Mouse (Mus musculus) megakaryocyte progenitor cell, adult 5-6 weeks (primary cell): ENCODE results near the gene Gss. TPM values are rescaled to one million over a fixed set of nuclear protein-coding genes. Genes with fewer than 3 reads are reported as not detected.

Experiments
- ATAC-seq: replicated peaks from 2 replicates; pipeline ENCODE4 v1.8.0; 2016; ENCODE audit warnings: mild to moderate bottlenecking, moderate TSS enrichment, inconsistent platforms; ENCODE audit not compliant: poor library complexity
- total RNA-seq, 2 experiments: library from RNA; stranded (forward) in 1 of 2; stranded (reverse) in 1 of 2; fragments of 157-497, 149-512 nt in 1 of 2; fragments of 200-1000 nt in 1 of 2; gene quantifications; 2 replicates each; pipeline versions ENCODE4 v1.2.3 to v1.2.4; 2015 to 2017

Gene Gss
- total RNA-seq, 2 experiments from 2014 or later: 12.2 to 13.4 TPM

- ATAC-seq: peak; percentile 49
Measured at GRCm38 (mm10) chr2:155523706-155524105, 68.9 kb downstream of the Gss start.

- ATAC-seq: no peak
Measured at GRCm38 (mm10) chr2:155518531-155519270, 73.9 kb downstream of the Gss start.

- ATAC-seq: peak; percentile 89
Measured at GRCm38 (mm10) chr2:155517455-155518423, 74.9 kb downstream of the Gss start, which contains the start of the genes Acss2 and Ggt7. Gene Acss2, plus strand, starts transcription at chr2:155517948. Gene Ggt7, minus strand, starts transcription at chr2:155518237.

GRCm38 (mm10) chr2:155515941-155516340 is 76.7 kb downstream of the Gss start:
- 0 out of 2 replicates have a peak, but pooled peaks have one; percentile 21 for ATAC-seq

GRCm38 (mm10) chr2:155514666-155515065 is 77.9 kb downstream of the Gss start:
- peak; percentile 10; the same call in 1 of the 2 replicates for ATAC-seq

- ATAC-seq: no peak
Measured at GRCm38 (mm10) chr2:155513543-155513942, 79.1 kb downstream of the Gss start.

Other genes starting within 250 kb of the Gss start
- 71.3 and 79.7 TPM in 2 replicates for gene Pigu, start 235.4 kb downstream of the Gss start, total RNA-seq (2015)
- 42.7 and 43.5 TPM in 2 replicates for gene Pigu, start 235.4 kb downstream of the Gss start, total RNA-seq (2017)
- 3.4 and 4.7 TPM in 2 replicates for gene Trp53inp2, start 211.8 kb downstream of the Gss start, total RNA-seq (2015)
- 3.3 and 4.2 TPM in 2 replicates for gene Trp53inp2, start 211.8 kb downstream of the Gss start, total RNA-seq (2017)
- 58.3 and 61.2 TPM in 2 replicates for gene Ncoa6, start 118.9 kb downstream of the Gss start, total RNA-seq (2015)
- gene Ncoa6, start 118.9 kb downstream of the Gss start, total RNA-seq (2017): 12.4 and 15.4 TPM in 2 replicates
- gene Acss2, start 74.9 kb downstream of the Gss start, total RNA-seq (2015): 3.6 and 8.0 TPM in 2 replicates
- 3.0 and 6.5 TPM in 2 replicates for gene Acss2, start 74.9 kb downstream of the Gss start, total RNA-seq (2017)
- not detected in 2 replicates for gene Ggt7, start 74.6 kb downstream of the Gss start, total RNA-seq (2015)
- gene Ggt7, start 74.6 kb downstream of the Gss start, total RNA-seq (2017): not detected in 2 replicates
- 0.07 TPM in 1 of 2 replicates, not detected in the other for gene Myh7b, start 18.4 kb upstream of the Gss start, total RNA-seq (2015)
- gene Myh7b, start 18.4 kb upstream of the Gss start, total RNA-seq (2017): not detected in 2 replicates
- gene Trpc4ap, start 99.6 kb upstream of the Gss start, total RNA-seq (2015): 59.0 and 62.9 TPM in 2 replicates
- 73.1 and 89.6 TPM in 2 replicates for gene Trpc4ap, start 99.6 kb upstream of the Gss start, total RNA-seq (2017)
- gene Edem2, start 136.7 kb upstream of the Gss start, total RNA-seq (2015): 47.1 and 55.0 TPM in 2 replicates
- 58.2 and 70.9 TPM in 2 replicates for gene Edem2, start 136.7 kb upstream of the Gss start, total RNA-seq (2017)
- not detected in 2 replicates for gene Gm17581, start 143.1 kb upstream of the Gss start, total RNA-seq (2015)
- gene Gm17581, start 143.1 kb upstream of the Gss start, total RNA-seq (2017): not detected in 2 replicates
- gene Procr, start 158.3 kb upstream of the Gss start, total RNA-seq (2015): 0.89 TPM in 1 of 2 replicates, not detected in the other
- 3.1 and 6.1 TPM in 2 replicates for gene Procr, start 158.3 kb upstream of the Gss start, total RNA-seq (2017)
- not detected in 2 replicates for gene Mmp24, start 182.5 kb upstream of the Gss start, total RNA-seq (2015)
- gene Mmp24, start 182.5 kb upstream of the Gss start, total RNA-seq (2017): under 0.01 TPM in 1 of 2 replicates, not detected in the other
- 13.2 and 18.8 TPM in 2 replicates for gene BC029722, start 226.6 kb upstream of the Gss start, total RNA-seq (2015)
- 13.2 and 14.8 TPM in 2 replicates for gene BC029722, start 226.6 kb upstream of the Gss start, total RNA-seq (2017)
- 261 and 264 TPM in 2 replicates for gene Eif6, start 234.1 kb upstream of the Gss start, total RNA-seq (2015)
- 58.5 and 84.7 TPM in 2 replicates for gene Eif6, start 234.1 kb upstream of the Gss start, total RNA-seq (2017)
- not detected in 2 replicates for gene Fam83c, start 242.0 kb upstream of the Gss start, total RNA-seq (2015)
- gene Fam83c, start 242.0 kb upstream of the Gss start, total RNA-seq (2017): not detected in 2 replicates